Mouse (Mus musculus): ENCODE results near the gene Palb2.

Palb2 gene

DNA sequence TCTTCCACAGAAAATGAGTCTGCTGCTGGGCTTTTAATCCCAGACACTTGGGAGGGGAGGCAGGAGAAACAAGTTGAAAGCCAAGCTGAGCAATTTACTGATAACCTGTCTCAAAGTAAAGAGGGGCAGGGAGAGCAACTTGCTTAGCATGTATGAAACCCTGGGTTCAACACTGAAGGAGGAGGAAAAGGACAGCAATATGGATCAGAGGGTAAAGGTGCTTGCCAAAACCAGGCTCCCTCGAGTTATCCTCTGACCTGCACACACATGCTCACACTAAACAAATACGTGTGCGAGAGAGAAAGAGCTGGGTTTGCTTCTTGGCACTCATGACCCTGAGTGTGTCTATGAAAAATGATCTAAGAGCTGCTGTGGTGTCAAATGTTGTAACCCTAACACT is 34.8 kb downstream of the Palb2 start:
- DNase-seq = no peak

DNA sequence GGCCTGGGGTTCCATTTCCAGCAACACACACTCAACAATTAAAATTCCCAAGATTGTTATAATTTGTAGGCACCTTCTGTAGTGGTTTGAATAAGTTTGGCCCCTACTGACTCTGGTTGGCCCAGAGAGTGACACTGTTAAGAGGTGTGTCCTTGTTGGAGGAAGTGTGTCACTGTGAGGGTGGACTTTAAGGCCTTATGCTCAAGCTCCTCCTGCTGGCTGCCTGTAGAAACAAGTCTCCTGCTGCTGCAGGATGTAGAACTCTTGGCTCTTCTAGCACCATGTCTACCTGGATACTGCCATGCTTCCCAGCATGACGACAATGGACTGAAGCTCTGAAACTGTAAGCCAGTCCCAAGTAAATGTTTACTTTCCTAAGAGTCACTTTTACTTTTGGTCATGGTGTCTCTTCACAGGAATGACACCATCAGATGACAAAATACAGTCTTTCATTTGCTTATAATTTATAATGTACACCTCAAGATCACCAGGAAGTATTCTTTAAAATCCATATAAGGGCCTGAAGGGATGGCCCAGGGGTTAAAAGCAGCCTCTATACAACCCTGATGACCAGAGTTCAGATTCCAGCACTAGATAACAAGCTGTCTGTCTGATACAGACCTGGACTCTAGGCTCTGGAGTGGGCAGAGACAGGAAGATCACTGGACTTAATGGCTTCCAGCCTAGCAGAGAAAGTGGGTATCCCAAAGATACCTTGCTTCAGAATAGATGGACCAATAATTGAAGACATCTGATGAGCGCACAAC is 38.0 kb downstream of the Palb2 start:
- no peak for DNase-seq

DNA sequence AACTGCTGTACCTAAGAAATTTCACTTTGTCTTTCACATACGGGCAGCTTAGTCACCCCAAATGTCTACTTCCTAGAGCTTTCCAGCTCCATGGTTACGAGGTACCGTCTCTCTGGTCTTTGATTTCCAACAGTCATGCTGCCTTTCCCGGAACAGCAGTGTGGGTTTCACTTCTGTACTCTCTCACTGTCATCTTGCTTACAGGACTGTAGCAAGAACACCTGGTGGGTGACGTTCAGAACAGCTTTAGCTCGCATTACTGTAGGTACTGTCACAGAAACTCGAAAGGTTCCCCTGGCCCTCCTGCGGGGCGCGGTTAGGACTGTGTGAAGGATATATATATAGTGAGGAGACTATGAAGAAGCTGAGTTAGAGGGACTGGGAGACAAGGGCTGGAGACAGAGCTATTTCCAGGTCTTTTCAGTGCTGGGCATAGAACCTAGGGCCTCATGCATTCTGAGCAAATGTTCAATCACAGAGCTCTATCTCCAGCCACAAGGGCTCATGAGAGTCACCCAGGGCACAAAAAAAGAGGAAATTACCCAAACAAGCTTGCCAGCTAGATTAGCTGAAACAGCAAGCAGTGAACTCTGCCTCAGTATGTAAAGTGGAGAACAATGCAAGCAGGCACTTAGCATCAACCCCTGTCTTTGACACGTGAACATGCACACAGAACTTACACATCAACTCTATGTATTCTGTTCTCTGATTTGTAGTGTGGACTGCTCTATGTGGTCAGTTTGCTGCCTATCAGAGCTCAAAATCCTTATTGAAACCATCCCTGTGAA is 45.4 kb downstream of the Palb2 start:
- DNase-seq = no peak

DNA sequence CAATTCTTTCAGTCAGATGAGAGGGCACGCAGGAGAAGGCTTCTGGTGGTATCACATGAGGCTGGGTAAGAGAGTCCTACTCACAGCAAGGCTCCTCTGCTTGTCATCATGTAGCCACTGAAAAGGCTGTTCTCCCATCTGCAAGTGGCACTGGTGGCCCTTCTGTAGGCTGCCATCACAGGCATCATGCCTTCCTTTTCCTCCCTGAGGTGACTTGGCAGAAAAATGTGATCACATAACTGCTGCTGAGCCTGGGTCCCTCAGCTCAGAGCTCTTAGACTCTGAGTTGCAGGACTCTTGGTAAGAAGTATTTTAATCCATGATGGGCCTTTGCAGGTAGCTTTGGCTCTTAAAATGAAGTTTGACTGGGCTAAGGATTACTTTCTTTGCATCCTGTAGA is 51.7 kb downstream of the Palb2 start:
- DNase-seq = no peak

DNA sequence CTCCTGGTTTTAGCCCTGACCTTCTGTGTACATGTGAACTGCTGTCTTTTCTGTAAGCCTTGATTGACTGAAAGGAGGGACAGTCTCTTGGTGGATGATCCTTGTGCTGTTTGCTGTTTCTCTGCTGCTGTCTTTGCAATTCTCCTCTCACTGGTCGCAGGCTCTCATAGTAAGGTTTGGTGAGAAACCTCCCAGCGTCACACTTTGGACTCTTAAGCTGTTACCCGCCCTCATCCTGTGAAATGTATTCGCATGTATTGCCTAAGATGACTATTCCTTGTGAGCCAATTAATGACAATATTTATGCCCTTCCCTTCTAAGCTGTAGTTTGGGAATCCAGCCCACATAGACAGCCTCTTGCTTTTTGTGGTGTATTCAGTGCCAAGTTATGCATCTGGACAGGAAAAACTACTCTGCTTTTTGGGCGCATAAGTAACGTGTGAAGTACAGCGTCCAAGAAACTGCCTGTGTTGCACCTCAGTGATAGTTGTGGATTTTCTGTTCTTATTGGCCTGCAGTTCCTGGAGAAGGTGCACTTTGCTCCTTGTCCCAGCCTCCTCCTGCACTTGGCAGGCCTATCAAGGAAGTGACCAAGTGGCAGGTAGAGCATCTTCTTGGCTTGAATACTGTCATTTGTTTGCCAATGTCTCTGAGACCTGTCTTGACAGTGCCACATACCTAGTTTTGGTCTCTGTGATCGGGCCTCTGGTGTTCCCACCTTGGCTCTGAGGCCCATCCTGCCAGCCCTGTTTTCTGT is 52.8 kb downstream of the Palb2 start:
- no peak for DNase-seq

DNA sequence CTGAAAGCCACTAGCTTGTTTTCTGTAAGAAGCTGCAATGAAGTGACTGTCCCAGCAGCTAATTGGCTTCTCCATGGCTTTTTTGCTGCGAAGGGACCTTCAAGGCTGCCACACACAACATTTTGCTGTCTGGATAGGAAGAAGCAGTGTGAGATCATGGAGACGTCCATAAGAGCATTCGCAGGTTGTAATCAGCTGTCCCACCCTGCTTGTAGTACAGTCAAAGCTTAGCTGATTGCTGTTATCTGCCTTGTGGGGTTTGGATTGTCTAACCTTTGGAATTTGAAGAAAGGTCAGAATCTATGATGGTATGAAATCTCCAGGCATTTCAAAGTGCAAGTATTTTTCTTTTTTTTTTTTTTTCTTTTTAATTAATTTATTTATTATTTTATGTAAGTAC is 58.4 kb downstream of the Palb2 start:
- DNase-seq = no peak

DNA sequence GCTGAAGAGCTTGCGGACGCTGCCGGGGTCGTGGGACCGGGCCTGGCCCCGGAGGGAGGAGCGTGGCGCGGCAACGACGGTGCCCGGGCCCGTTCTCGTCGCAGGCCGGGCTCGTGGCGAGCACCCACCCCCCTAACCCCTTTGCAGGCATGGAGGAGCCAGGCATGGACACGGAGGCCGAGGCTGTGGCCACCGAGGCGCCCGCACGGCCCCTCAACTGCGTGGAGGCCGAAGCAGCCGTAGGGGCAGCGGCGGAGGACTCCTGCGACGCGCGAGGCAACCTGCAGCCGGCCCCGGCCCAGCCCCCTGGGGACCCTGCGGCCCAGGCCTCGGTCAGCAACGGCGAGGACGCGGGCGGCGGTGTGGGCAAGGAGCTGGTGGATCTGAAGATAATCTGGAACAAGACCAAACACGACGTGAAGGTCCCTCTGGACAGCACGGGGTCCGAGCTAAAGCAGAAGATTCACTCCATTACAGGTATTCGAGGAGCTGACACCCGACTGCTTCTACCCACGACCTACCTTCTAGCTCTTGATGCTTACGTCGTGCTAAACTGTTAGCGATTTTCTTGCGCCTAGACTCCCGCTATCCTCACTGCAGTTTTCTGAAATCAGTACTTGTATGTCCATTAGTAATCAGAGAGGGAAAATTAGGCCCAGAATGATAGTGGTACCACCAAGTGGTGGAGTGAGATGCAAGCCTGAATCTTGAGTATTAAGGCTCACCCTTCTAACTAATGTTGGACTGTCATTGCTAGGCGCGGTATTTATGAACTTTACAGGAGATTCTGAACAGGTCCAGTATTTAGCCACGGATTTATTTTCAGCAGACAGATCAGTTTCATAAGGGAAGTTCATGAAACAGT is 65.0 kb downstream of the Palb2 start:
- DNase-seq = peak; percentile 57

DNA sequence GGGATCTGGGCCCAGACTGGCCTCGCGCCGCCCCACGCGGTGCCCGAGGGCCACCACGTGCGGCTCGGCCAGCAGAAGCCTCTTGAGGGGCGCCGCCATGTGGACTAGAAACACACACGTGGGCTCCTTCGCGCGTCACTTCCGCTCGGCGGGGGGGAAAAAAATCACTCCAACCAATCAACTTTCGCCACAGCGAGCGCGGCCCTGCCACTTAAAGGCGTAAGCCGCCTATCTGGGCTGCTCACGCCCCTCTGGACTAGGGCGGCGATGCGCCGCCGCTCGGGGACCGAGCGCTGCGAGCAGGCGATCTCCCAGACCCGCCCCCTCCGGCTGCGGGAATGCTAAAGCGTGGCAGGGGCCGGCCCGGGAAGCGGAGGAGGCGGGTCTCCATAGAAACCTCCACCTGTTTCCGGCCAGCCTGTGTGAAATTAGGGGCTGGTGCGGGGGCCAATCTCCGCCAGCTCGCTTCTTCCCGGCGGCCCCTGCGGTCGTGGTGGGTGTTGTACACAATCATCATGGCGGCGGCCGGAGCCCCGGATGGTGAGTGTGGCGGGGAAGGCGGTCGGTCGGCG is 65.8 kb downstream of the Palb2 start, which contains the start of the genes Ubfd1 and Ears2:
Ubfd1 (plus strand) TSS at position 231 of the 572 bp plus-strand sequence.
Ears2 (minus strand) TSS at position 319 of the 572 bp plus-strand sequence.
- peak; percentile 92 for DNase-seq

DNA sequence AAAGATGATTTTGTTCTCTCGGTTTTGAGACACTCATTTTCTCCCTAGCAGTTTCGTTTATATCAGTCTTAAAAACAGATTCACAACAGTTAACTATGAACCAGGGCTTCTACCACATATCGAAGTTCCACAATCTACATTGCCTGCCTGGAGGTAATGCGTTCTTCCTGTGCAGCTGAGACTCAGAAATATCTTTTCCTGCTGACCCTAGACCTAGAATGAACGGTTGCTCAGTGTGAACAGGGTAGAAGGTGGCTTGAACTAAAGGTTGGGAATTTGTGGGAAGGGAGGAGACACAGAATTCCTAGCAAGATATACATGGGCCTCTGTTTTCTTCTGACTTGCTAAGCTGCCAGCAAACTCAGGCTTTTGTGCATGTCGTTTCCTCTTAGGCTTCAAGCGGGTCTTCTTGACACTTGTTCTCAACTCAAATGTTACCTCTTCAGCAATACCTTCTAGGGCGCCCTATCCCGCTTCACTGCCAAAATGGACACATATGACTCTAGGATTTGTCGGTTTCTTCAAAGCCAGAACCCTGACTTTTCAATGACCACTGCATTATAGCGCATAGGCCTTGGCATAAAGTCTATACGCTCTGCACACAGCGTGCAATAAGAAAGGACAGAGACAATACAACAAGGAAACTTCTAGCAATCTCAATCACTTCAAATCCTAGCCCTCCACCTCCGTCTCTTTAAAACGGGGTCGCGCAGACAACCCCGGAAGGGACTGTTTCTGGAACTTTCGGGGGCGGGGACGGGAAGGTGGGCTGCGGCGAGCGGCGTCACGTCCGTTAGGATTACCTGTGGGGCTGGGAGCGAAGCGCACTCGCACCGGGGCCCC is 66.5 kb downstream of the Palb2 start:
- no peak for DNase-seq

DNA sequence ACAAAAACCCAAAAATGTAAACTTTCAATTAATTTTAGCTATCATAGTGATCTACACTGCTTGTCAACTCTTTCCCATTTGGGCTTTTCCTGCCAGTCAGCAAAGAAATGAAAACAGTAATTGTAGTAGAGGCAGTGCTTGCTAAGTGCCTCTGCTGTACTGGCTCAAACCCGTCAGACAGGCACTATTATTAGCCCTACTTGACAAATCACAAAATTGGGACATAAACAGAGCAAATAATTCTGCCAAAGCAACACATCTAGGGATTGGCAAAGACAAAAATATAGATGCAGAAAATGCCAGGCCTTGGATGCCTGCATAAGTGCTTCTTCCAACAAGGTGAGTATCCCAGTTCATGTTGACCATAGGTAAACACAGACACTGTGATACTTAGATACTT is 67.1 kb downstream of the Palb2 start:
- DNase-seq = no peak

Measured in thymus, postnatal 4 days (tissue).